Mouse (Mus musculus): ENCODE measurements around the gene Zbtb26. TPM values are rescaled to one million over a fixed set of nuclear protein-coding genes. Genes with fewer than 3 reads are reported as not detected.

The Zbtb26 gene
- polyA plus RNA-seq, 1 experiment from 2014 or later, result 12.1 TPM

DNA sequence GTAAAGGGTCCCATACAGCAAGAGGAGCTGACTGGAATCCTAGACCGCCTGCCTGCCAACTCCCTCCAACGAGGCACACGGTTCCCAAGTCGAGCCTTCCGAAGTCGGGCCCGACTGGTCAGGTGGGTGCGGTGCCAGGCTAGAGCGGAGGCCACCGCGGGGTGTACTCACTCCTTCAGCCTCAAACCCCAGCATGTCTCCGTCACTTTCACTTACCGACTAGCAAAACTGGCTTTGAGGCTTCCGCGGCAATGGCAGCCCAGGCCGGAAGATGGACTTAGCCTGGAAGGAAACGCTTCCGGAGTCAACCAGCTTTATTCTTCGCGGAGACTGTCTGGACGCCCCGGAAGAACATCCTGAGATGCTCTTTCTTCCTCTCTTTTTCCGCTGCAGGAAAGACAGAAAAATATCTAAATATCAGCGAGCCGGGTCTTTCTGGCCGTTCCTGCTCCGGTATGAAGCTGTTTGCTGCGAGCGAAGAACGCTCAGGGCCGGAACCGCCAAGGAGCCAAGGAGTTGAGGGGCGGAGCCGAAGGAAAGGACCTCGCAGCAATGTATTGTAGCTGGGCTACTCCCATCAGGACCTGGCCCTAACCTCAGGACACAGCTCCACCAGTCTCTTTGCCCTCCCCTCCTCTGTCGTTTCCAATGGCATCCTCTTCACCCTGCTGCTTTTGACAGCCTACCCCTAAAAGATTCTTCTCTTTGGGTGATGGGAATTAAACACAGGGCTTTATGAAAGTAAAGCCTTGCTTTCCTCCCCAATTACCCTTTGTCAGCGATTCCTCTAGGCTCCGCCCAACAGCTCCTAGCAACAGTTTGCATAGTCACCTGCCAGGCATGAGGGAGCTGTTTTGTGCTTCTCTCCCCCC is 12.1 kb downstream of the Zbtb26 start:
- under 1% methylated on average over 38 of the region's 38 CpGs for WGBS
- no peaks in the 10 kb centered on the region for H3K27me3 ChIP-seq (replicated peaks; ENCODE audit: low read depth, poor library complexity, severe bottlenecking)
- peaks cover 36% of the 10 kb centered on the region for H3K36me3 ChIP-seq (replicated peaks)
- H3K4me3 ChIP-seq, result peak overlapping the region; percentile 90
- H3K9me3 ChIP-seq, result no peaks in the 10 kb centered on the region
- peak; percentile 86 for DNase-seq (ENCODE audit: low spot score)
- H3K27ac ChIP-seq (replicated peaks), result peak overlapping the region; percentile 95
- peaks cover 17% of the 10 kb centered on the region for H3K4me1 ChIP-seq

DNA sequence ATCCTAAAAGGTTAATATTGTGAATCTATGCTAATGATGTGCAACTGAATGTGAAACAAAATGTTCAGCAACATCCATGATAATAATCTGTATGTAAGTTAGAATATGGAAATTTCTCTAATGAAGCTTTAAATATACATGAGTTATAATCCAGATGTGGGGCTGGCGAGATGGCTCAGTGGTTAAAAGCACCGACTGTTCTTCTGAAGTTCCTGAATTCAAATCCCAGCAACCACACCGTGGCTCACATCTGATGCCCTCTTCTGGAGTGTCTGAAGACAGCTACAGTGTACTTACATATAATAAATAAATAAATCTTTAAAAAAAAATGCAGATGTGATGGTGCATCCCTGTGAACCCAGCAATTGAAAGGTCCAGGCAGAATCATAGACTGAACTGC is 19.3 kb downstream of the Zbtb26 start:
- H3K27me3 ChIP-seq (replicated peaks; ENCODE audit: low read depth, poor library complexity, severe bottlenecking), result no peaks in the 10 kb centered on the region
- H3K9me3 ChIP-seq, result no peaks in the 10 kb centered on the region
- H3K36me3 ChIP-seq (replicated peaks), result peaks cover 35% of the 10 kb centered on the region
- H3K27ac ChIP-seq (replicated peaks), result no peak overlapping the region
- 65% methylated on average over 3 of the region's 3 CpGs for WGBS
- peaks cover 16% of the 10 kb centered on the region for H3K4me1 ChIP-seq
- H3K4me3 ChIP-seq, result 0 out of 2 replicates have a peak overlapping the region, but pooled peaks have one; percentile 95
- no peak for DNase-seq (ENCODE audit: low spot score)

DNA sequence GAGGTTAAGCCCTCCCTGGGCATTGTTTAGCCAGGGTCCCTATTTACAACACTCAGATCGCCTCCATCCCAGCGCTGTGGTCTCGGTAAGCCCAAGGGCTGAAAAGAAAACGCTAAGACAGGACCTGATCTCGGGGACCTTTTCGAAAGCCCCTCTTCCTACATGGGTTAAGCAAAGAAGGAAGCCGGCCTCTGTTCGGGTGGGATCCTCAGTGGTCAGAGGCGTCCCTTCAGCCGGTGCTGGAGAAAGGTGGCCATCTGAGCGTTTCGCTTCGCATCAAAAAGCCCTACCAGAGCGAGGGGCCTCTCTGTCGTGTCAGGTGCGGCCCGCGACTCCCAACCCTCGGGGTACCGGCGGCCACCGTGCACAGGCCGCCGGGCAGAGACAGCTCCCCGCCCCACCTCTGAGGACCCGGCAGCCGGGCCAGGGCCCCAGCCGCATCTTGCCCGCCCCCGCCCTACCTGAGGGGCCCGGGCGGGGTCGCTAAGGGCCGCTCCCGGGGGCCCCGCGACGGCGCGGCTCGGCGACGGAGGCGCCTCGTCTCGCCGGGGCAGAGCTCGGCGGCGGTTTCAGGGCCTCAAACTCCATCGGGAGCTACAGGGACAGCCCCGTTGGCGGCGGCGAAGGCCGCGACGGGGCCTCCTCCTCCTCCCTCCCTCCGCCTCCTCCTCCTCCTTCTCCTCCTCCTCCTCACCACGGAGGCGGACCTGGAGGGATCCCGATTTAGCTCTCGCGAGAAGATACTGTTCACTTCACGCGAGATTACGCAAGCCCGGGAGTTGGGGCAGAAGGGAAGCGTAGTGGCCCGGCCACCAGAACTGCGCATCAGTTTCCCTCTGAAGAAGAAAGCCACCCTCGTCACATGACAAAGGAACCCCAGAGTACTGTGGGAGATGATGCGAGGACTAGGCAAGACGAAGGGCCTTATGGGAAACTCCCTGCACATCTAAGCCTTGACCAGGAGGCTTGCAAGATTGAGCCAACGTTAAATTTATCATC is 20.3 kb downstream of the Zbtb26 start, which contains the start of gene Rc3h2:
Gene Rc3h2 (minus strand): TSS at position 598 of the 999 bp plus-strand sequence.
- no peaks in the 10 kb centered on the region for H3K9me3 ChIP-seq
- peak within 1 kb of the TSS; percentile 98 for H3K27ac ChIP-seq (replicated peaks)
- under 1% methylated on average over 71 of the region's 75 CpGs for WGBS
- H3K4me1 ChIP-seq, result peaks cover 16% of the 10 kb centered on the region
- peaks cover 34% of the 10 kb centered on the region for H3K36me3 ChIP-seq (replicated peaks)
- DNase-seq (ENCODE audit: low spot score), result peak; percentile 96
- no peaks in the 10 kb centered on the region for H3K27me3 ChIP-seq (replicated peaks; ENCODE audit: low read depth, poor library complexity, severe bottlenecking)
- H3K4me3 ChIP-seq, result peak within 1 kb of the TSS; percentile 95

DNA sequence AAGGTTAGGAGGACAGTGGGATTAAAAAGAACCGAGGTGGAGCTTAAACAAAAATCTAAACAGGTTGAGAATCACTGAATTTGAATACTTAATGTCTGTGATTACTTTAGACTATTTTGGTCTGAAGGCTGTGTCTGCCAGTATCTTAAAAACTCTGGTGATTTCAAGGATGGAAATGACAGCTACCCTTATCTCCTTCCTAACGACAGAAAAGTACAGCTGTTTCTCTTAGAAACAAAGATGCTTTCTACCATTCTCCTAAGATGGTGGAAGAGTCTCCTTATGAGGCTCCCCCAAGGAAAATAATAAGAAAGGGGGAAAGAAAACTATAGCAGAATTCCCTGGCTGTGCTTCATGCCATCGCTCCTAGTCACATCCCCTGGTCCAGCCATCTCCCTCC is 21.0 kb downstream of the Zbtb26 start:
- H3K36me3 ChIP-seq (replicated peaks), result peaks cover 32% of the 10 kb centered on the region
- WGBS, result 10% methylated on average over 3 of the region's 3 CpGs
- DNase-seq (ENCODE audit: low spot score), result no peak
- H3K9me3 ChIP-seq, result no peaks in the 10 kb centered on the region
- peaks cover 16% of the 10 kb centered on the region for H3K4me1 ChIP-seq
- no peaks in the 10 kb centered on the region for H3K27me3 ChIP-seq (replicated peaks; ENCODE audit: low read depth, poor library complexity, severe bottlenecking)
- H3K27ac ChIP-seq (replicated peaks), result peak overlapping the region; percentile 98
- peak overlapping the region; percentile 95 for H3K4me3 ChIP-seq

DNA sequence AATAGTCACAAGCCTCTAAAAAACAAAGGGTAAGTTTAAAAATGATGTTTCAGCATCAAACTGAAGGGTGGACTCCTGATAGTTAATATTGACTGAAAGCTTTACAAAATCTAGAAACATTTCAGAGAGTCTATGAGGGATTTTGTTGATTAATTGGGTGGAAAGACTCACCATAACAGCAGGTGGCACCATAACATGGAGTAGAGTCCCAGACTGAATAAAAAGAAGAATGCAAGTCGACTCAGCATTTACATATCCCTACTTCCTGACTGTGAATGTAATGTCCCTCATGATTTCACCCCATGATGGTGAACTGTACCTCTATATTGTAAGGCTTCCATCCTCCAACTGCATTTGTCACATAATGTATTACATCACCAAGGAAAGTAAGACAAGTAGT is 47.4 kb downstream of the Zbtb26 start:
- Histone ChIP-seq H3K4me3 (no peak overlapping the region), H3K27me3 (replicated peaks; ENCODE audit: low read depth, poor library complexity, severe bottlenecking) (no peaks in the 10 kb centered on the region), H3K36me3 (replicated peaks) (peaks cover 82% of the 10 kb centered on the region), H3K4me1 (no peaks in the 10 kb centered on the region), H3K9me3 (no peaks in the 10 kb centered on the region), H3K27ac (replicated peaks) (no peak overlapping the region)
- WGBS, result 82% methylated on average over 1 of the region's 1 CpGs
- no peak for DNase-seq (ENCODE audit: low spot score)

DNA sequence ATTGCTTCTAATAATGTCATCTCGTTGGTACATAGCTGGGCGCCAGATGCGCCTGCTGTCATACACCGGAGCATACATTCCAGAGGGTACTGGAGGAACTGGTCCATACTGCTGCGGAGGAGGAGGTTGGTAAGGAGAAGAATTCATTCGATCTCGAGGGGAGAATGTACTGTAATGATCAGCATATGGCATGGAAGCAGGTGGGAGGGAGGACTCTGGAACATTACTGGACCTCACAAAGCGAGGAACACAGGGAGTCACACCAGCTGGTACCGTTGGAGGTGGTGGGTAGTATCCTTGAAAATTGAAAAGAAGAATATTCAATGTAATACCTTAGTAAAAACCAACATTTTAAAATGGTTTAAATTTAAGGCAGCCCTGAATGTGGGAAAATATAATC is 60.0 kb downstream of the Zbtb26 start:
- no peak overlapping the region for H3K27ac ChIP-seq (replicated peaks)
- H3K9me3 ChIP-seq, result no peaks in the 10 kb centered on the region
- H3K4me3 ChIP-seq, result no peak overlapping the region
- no peaks in the 10 kb centered on the region for H3K4me1 ChIP-seq
- WGBS, result 94% methylated on average over 9 of the region's 9 CpGs
- DNase-seq (ENCODE audit: low spot score), result no peak
- H3K36me3 ChIP-seq (replicated peaks), result peaks cover 90% of the 10 kb centered on the region
- H3K27me3 ChIP-seq (replicated peaks; ENCODE audit: low read depth, poor library complexity, severe bottlenecking), result no peaks in the 10 kb centered on the region

Other genes starting within 250 kb of the Zbtb26 start
- not detected in 2 replicates for gene Olfr366, start 231.6 kb downstream of the Zbtb26 start, polyA plus RNA-seq (2016; fragmentation: Nextera tagmentation; extraction: Ambion mirVana)
- not detected in 2 replicates for gene Olfr368, start 116.6 kb downstream of the Zbtb26 start, polyA plus RNA-seq (2016; fragmentation: Nextera tagmentation; extraction: Ambion mirVana)
- 51.3 and 51.6 TPM in 2 replicates for gene Pdcl, start 83.8 kb downstream of the Zbtb26 start, polyA plus RNA-seq (2016; fragmentation: Nextera tagmentation; extraction: Ambion mirVana)
- 18.9 and 20.1 TPM in 2 replicates for gene Rc3h2, start 20.2 kb downstream of the Zbtb26 start, polyA plus RNA-seq (2016; fragmentation: Nextera tagmentation; extraction: Ambion mirVana)
- gene Zbtb6, start within 50 bp of the Zbtb26 start, polyA plus RNA-seq (2016; fragmentation: Nextera tagmentation; extraction: Ambion mirVana), result 5.5 and 6.2 TPM in 2 replicates
- 45.4 and 47.8 TPM in 2 replicates for gene Rabgap1, start 144 bp upstream of the Zbtb26 start, polyA plus RNA-seq (2016; fragmentation: Nextera tagmentation; extraction: Ambion mirVana)
- 1.2 and 1.3 TPM in 2 replicates for gene Gpr21, start 73.2 kb upstream of the Zbtb26 start, polyA plus RNA-seq (2016; fragmentation: Nextera tagmentation; extraction: Ambion mirVana)

Data from embryonic facial prominence, embryonic 10.5 days (tissue).